Mouse (Mus musculus) heart, embryonic 11.5 days (tissue): ENCODE measurements around the gene Stx3. TPM values are rescaled to one million over a fixed set of nuclear protein-coding genes. Genes with fewer than 3 reads are reported as not detected.
A peak's percentile ranks its signal among the peaks of the same experiment; 100 is the strongest.

ENCODE experiments used
- ATAC-seq: fragments of 200-750 bp; cut with Nextera tagmentation; replicated peaks from 2 replicates; pipeline ENCODE4 v1.8.0; 2017; ENCODE audit warnings: moderate library complexity; ENCODE audit not compliant: insufficient number of reproducible peaks, low FRiP score, low TSS enrichment
- H3K27ac ChIP-seq: fragments of 300-500 bp; sonication (generic); 2 replicates; pipeline ENCODE4 v1.5.1; 2014; ENCODE audit warnings: mild to moderate bottlenecking, low read depth, low read length
- H3K27me3 ChIP-seq: fragments of 300-500 bp; sonication (generic); 2 replicates; pipeline ENCODE4 v1.6.1; 2014; ENCODE audit warnings: mild to moderate bottlenecking, low read length, mixed read lengths; ENCODE audit not compliant: control insufficient read depth, insufficient read depth
- H3K36me3 ChIP-seq: fragments of 300-500 bp; sonication (generic); 2 replicates; pipeline ENCODE4 v1.6.1; 2014; ENCODE audit warnings: mild to moderate bottlenecking, low read length, moderate library complexity, mixed read lengths; ENCODE audit not compliant: control insufficient read depth, insufficient read depth
- H3K4me1 ChIP-seq: fragments of 300-500 bp; sonication (generic); 2 replicates; pipeline ENCODE4 v1.6.1; 2014; ENCODE audit warnings: low read length; ENCODE audit not compliant: control insufficient read depth, insufficient read depth
- H3K4me2 ChIP-seq: fragments of 300-500 bp; sonication (generic); 2 replicates; pipeline ENCODE4 v1.6.1; 2014; ENCODE audit warnings: mild to moderate bottlenecking, moderate library complexity
- H3K4me3 ChIP-seq: fragments of 300-500 bp; sonication (generic); 2 replicates; pipeline ENCODE4 v1.5.1; 2014; ENCODE audit warnings: low read depth, low read length
- H3K9ac ChIP-seq: fragments of 300-500 bp; sonication (generic); 2 replicates; pipeline ENCODE4 v1.6.1; 2014; ENCODE audit warnings: mild to moderate bottlenecking, low read depth, low read length, moderate library complexity
- H3K9me3 ChIP-seq: fragments of 300-500 bp; sonication (generic); replicated peaks from 2 replicates; pipeline ENCODE4 v1.6.1; 2016; ENCODE audit warnings: low read length; ENCODE audit not compliant: control insufficient read depth
- WGBS: fragments of 180-500 bp; shearing (Covaris S2); extraction: QIAGEN DNeasy Blood & Tissue Kit; methylation state at CpG from one replicate; pipeline ENCODE4 v1.1.7; 2014; ENCODE audit not compliant: insufficient replicate concordance; 5-methylcytosine and 5-hydroxymethylcytosine counted together
- polyA plus RNA-seq: library from polyadenylated mRNA; unstranded; fragments of >200 nt; fragmentation: Nextera tagmentation; extraction: Ambion mirVana; gene quantifications from 2 replicates; pipeline ENCODE4 v1.2.1, GENCODE M21; 2014

Stx3 gene
- polyA plus RNA-seq, 1 experiment from 2014 or later, result 8.3 TPM

- peak; percentile 90 for ATAC-seq
- H3K27me3 ChIP-seq, result no peaks in the 10 kb centered on the region
- peak within 1 kb of the TSS; percentile 77 for H3K9ac ChIP-seq
- H3K4me2 ChIP-seq, result peak within 1 kb of the TSS; percentile 78
- H3K4me1 ChIP-seq, result no peaks in the 10 kb centered on the region
- peak within 1 kb of the TSS; percentile 10; the same call in 1 of the 2 replicates for H3K27ac ChIP-seq
- H3K9me3 ChIP-seq, result no peaks in the 10 kb centered on the region
- under 1% methylated on average over 30 of the region's 30 CpGs for WGBS
- peaks cover 2% of the 10 kb centered on the region; the same call in 1 of the 2 replicates for H3K36me3 ChIP-seq
- peak within 1 kb of the TSS; percentile 62 for H3K4me3 ChIP-seq
Observed at GRCm38 (mm10) chr19:11770205-11770892, 48.9 kb downstream of the Stx3 start, which contains the start of gene Mrpl16. Gene Mrpl16 (plus strand): TSS chr19:11770391.

GRCm38 (mm10) chr19:11769257-11769920 lies 49.8 kb downstream of the Stx3 start:
- Histone ChIP-seq H3K27ac (no peak overlapping the region), H3K36me3 (peaks cover 2% of the 10 kb centered on the region; the same call in 1 of the 2 replicates), H3K4me1 (no peaks in the 10 kb centered on the region), H3K9me3 (no peaks in the 10 kb centered on the region), H3K27me3 (no peaks in the 10 kb centered on the region), H3K4me3 (no peak overlapping the region; the same call in 1 of the 2 replicates), H3K9ac (no peak overlapping the region), H3K4me2 (peak overlapping the region; percentile 78; the same call in 1 of the 2 replicates)
- WGBS, result 86% methylated on average over 5 of the region's 5 CpGs
- no peak for ATAC-seq

DNA sequence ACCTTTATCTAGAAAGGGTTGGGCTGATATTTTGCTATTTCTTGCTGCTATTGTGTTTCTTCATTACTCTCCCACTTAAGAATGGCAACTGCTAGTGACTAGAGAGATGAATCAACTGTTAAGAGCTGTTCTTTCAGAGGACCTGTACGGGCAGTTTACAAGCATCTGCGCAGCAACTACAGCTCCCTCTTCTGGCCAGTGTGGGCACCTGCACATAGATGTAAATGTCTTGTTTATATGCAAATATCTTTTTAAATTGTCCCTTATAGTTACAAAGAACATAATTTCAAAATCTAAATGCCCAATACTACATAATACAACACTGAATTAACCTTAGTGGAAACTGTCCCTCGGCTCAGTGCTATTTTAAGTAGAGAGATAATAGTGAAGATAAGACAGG lies 51.0 kb downstream of the Stx3 start:
- H3K4me1 ChIP-seq, result no peaks in the 10 kb centered on the region
- ATAC-seq, result no peak
- H3K36me3 ChIP-seq, result 0 out of 2 replicates have a peak, but pooled peaks cover 2% of the 10 kb centered on the region
- no peaks in the 10 kb centered on the region for H3K27me3 ChIP-seq
- H3K4me3 ChIP-seq, result no peak overlapping the region
- H3K9ac ChIP-seq, result no peak overlapping the region
- no peak overlapping the region for H3K4me2 ChIP-seq
- no peaks in the 10 kb centered on the region for H3K9me3 ChIP-seq
- WGBS, result 5% methylated on average over 3 of the region's 3 CpGs
- H3K27ac ChIP-seq, result no peak overlapping the region

DNA sequence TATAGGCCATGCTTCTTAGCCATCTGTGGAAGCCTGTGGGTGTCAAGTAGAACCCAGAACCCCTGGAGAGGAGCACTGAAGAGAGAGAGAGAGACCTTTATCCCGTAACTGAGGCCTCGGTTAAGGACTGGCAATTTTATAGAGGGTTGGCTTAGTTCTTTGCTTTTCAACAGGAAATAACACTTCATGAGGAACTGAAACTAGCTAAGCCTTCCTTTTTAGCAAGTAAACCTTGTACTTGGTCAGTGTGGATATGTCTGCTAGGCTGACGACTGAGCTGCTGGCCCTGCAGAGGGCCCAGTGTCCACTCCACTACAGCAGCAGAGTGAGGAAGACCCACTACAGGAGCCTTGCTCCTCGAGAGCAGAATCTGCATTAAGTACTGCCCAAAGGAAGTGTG lies 52.8 kb downstream of the Stx3 start:
- Histone ChIP-seq H3K4me1 (no peaks in the 10 kb centered on the region), H3K36me3 (no peaks in the 10 kb centered on the region), H3K27ac (no peak overlapping the region), H3K9ac (no peak overlapping the region), H3K4me2 (no peak overlapping the region), H3K27me3 (no peaks in the 10 kb centered on the region), H3K4me3 (no peak overlapping the region), H3K9me3 (no peaks in the 10 kb centered on the region)
- ATAC-seq, result no peak
- WGBS, result 60% methylated on average over 4 of the region's 4 CpGs

DNA sequence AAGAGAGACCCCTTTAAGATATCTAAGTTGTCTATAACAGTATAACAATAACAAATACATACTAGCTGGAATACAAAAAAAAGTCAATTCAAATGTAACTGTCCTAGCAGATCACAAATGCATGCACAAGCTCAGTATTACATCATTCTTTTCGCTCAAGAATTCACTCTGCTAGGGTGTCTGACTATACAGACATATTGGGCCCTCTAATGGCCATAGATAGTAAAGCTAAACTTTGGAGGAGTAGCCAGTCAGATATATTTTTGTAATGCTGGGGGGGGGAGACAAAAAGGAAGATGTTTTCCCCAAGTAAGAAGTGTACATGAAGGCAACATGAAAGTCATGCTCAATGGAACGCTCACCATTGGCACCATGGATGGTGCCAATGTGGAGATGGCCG lies 54.1 kb downstream of the Stx3 start:
- no peaks in the 10 kb centered on the region for H3K27me3 ChIP-seq
- WGBS, result 78% methylated on average over 3 of the region's 3 CpGs
- no peak for ATAC-seq

GRCm38 (mm10) chr19:11747298-11747697 lies 71.9 kb downstream of the Stx3 start, which contains the start of gene Gif:
Gene Gif (plus strand): TSS chr19:11747554.
- WGBS, result 61% methylated on average over 2 of the region's 2 CpGs
- no peak for ATAC-seq

More for the DNA sequence above, 54.1 kb downstream of the Stx3 start:
- Histone ChIP-seq H3K4me1 (no peaks in the 10 kb centered on the region), H3K9ac (no peak overlapping the region), H3K4me2 (no peak overlapping the region), H3K9me3 (no peaks in the 10 kb centered on the region), H3K36me3 (no peaks in the 10 kb centered on the region), H3K4me3 (no peak overlapping the region), H3K27ac (no peak overlapping the region)

GRCm38 (mm10) chr19:11745680-11746079 lies 73.5 kb downstream of the Stx3 start:
- no peak for ATAC-seq
- no peak overlapping the region for H3K4me2 ChIP-seq

More at GRCm38 (mm10) chr19:11747298-11747697, 71.9 kb downstream of the Stx3 start, which contains the start of gene Gif:
- no peaks in the 10 kb centered on the region for H3K36me3 ChIP-seq
- H3K27ac ChIP-seq, result no peak within 1 kb of the TSS
- H3K4me2 ChIP-seq, result no peak within 1 kb of the TSS
- no peaks in the 10 kb centered on the region for H3K9me3 ChIP-seq
- H3K4me1 ChIP-seq, result no peaks in the 10 kb centered on the region
- no peak within 1 kb of the TSS for H3K9ac ChIP-seq
- H3K4me3 ChIP-seq, result no peak within 1 kb of the TSS
- no peaks in the 10 kb centered on the region for H3K27me3 ChIP-seq

DNA sequence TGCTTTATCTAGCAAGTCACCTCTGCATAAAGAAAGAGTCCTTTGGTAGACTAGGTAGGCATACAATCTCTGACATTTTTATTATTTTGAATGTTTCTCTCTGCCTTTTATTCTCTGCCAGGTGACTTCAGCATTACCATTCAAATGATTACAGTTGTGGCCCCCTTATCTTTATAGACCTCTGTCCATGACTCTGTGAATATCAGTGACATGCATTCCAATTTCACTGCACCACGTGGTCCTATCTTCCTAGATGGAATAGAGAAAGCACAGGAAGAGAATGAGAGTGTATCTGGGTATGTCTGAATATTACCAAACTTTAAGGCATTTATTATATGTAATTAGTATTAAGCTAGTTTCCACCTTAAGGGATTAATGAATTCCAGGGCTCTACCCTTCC lies 82.7 kb downstream of the Stx3 start:
- WGBS, result 46% methylated on average over 1 of the region's 1 CpGs

More at GRCm38 (mm10) chr19:11745680-11746079, 73.5 kb downstream of the Stx3 start:
- H3K4me3 ChIP-seq, result no peak overlapping the region
- H3K27ac ChIP-seq, result no peak overlapping the region
- no peak overlapping the region for H3K9ac ChIP-seq
- H3K36me3 ChIP-seq, result no peaks in the 10 kb centered on the region
- no peaks in the 10 kb centered on the region for H3K27me3 ChIP-seq
- no peaks in the 10 kb centered on the region for H3K9me3 ChIP-seq
- no peaks in the 10 kb centered on the region for H3K4me1 ChIP-seq

More for the DNA sequence above, 82.7 kb downstream of the Stx3 start:
- Histone ChIP-seq H3K27ac (no peak overlapping the region), H3K9ac (no peak overlapping the region), H3K27me3 (no peaks in the 10 kb centered on the region), H3K4me3 (no peak overlapping the region), H3K4me2 (no peak overlapping the region), H3K4me1 (no peaks in the 10 kb centered on the region), H3K9me3 (no peaks in the 10 kb centered on the region), H3K36me3 (no peaks in the 10 kb centered on the region)
- no peak for ATAC-seq
